Mouse (Mus musculus): ENCODE data around the gene Gdf2. TPM values are rescaled to one million over a fixed set of nuclear protein-coding genes. Genes with fewer than 3 reads are reported as not detected.

Gdf2 gene
- polyA plus RNA-seq, 1 experiment = not detected

DNA sequence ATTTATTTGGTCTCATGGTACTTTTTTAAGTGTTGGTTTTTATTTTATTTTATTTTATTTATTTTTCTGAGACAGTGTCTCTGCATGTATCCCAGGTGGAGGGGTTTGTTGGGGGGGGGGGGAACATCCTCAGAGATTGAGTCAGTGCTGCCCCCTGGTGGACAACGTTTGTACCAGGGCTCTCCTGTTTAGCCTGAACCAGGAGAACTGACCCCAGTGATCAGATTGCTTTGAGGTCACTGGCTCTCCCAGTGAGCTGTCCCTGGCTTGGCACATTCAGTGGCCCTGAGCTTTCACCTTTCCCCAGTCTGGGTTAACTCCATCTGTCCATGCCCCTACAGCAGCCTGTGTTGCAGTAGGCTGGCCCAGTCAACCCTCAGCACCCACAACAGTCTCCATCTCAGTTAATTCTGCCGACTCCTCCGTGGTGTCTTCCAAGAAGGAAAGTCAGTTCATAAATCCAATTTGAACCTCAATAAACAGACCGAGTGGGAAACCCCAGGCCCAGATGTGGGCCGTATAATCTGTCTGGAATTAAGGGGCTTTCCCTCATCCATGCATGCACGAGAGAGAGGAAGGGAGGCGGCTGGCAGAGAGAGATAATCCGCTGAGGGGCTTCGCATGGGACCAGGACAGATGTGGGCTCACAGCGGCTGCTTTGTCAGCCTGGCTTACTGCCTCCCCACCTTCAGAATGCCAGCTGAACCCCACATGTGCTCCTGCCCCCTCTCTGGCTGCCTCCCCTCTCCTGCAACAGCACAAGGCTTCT, 7.7 kb upstream of the Gdf2 start:
- H3K27me3 ChIP-seq (ENCODE audit: control insufficient read depth, insufficient read depth, low read length) = no peaks in the 10 kb centered on the region
- H3K4me1 ChIP-seq (ENCODE audit: control insufficient read depth, insufficient read depth, insufficient read length, low read length) = no peaks in the 10 kb centered on the region
- H3K27ac ChIP-seq (ENCODE audit: insufficient read depth, low read depth, low read length) = no peak overlapping the region
- H3K36me3 ChIP-seq (ENCODE audit: control insufficient read depth, insufficient read depth, low read length) = no peaks in the 10 kb centered on the region
- TF ChIP-seq POLR2A (IDR thresholded peaks at IDR 0.05; ENCODE audit: low read depth, low read length) = no peak
- peak; percentile 32; the same call in 1 of the 2 replicates for TF ChIP-seq CTCF (IDR thresholded peaks at IDR 0.05; ENCODE audit: extremely low read depth, insufficient read length, insufficient replicate concordance, low read depth, low read length)
- WGBS = 59% methylated on average over 10 of the region's 10 CpGs
- no peak overlapping the region for H3K4me3 ChIP-seq (ENCODE audit: low read depth, low read length)

DNA sequence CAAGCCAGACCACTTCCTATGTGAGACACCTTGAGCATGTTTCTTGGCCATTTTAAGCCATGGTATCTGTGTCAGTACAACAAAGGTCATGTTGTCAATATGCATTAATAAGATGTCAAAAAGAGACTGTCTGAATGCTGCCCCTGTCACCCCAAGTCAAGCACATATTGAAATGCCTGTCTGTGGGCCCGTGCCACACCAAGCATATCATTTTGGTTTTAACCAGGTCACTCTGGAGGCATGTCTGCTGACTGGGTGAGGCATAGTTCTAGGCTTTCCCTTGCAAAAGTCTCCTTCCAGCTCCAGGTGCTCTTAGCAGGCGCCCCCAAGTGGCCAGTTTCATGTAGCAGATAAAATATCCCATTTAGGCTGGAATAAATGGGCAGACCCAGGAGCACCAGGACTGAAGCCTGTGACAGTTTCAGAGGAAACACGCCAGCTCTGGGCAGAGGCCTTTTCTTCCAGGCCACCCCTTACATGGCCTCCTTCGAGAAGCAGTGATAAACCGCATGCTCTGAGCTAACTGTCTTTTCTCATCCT, 7.0 kb upstream of the Gdf2 start:
- Histone ChIP-seq H3K36me3 (ENCODE audit: control insufficient read depth, insufficient read depth, low read length) (no peaks in the 10 kb centered on the region), H3K4me1 (ENCODE audit: control insufficient read depth, insufficient read depth, insufficient read length, low read length) (no peaks in the 10 kb centered on the region), H3K27ac (ENCODE audit: insufficient read depth, low read depth, low read length) (no peak overlapping the region), H3K27me3 (ENCODE audit: control insufficient read depth, insufficient read depth, low read length) (no peaks in the 10 kb centered on the region), H3K4me3 (ENCODE audit: low read depth, low read length) (no peak overlapping the region)
- WGBS = 36% methylated on average over 5 of the region's 5 CpGs
- TF ChIP-seq CTCF (IDR thresholded peaks at IDR 0.05; ENCODE audit: extremely low read depth, insufficient read length, insufficient replicate concordance, low read depth, low read length) (peak; percentile 27; the same call in 1 of the 2 replicates), POLR2A (IDR thresholded peaks at IDR 0.05; ENCODE audit: low read depth, low read length) (no peak)

DNA sequence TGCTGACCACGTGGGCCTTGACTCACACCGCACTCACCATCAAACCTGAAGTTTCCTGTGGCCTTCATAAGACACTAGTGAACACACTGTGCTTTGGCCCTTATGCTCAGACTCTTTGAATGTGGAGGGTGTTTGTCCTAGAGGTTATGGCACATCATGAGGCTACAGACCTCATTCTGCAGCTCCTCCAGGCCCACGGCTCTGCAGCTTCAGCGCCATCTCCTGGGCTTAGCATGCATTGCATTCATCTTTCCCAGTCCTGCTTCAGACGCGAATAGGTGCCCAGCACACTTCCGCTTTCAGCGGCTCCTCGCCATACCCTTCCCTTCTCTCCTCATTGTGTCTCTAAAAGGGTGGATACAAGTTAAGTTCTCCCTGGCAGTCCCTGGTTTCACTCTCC, 1.7 kb upstream of the Gdf2 start:
- no peak overlapping the region for H3K27ac ChIP-seq (ENCODE audit: insufficient read depth, low read depth, low read length)

DNA sequence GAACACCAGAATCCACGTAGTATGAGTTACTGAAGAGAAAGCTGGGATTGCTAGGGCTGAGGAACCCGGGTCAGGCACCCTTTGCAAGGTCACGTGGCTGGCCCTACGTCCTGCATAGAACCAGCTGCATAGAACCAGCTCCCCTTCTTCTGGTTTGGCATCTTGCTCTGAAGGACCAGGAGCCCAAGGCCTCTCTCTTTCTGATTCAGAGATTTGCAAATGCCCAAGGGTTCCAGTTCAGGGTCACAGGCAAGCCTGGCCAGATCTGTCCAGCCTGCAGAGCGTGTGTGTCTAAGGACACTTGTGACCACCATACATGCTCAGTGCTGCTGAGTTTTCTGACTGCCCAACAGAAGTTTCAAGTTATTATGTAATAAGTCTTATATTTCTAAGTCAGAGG, 1.4 kb downstream of the Gdf2 start:
- H3K4me3 ChIP-seq (ENCODE audit: low read depth, low read length) = no peak overlapping the region
- no peak for TF ChIP-seq CTCF (IDR thresholded peaks at IDR 0.05; ENCODE audit: extremely low read depth, insufficient read length, insufficient replicate concordance, low read depth, low read length)
- no peak for TF ChIP-seq POLR2A (IDR thresholded peaks at IDR 0.05; ENCODE audit: low read depth, low read length)
- H3K27me3 ChIP-seq (ENCODE audit: control insufficient read depth, insufficient read depth, low read length) = no peaks in the 10 kb centered on the region
- H3K4me1 ChIP-seq (ENCODE audit: control insufficient read depth, insufficient read depth, insufficient read length, low read length) = no peaks in the 10 kb centered on the region
- WGBS = 64% methylated on average over 5 of the region's 5 CpGs
- H3K36me3 ChIP-seq (ENCODE audit: control insufficient read depth, insufficient read depth, low read length) = no peaks in the 10 kb centered on the region
- H3K27ac ChIP-seq (ENCODE audit: insufficient read depth, low read depth, low read length) = no peak overlapping the region

More for the DNA sequence above, 1.7 kb upstream of the Gdf2 start:
- no peaks in the 10 kb centered on the region for H3K36me3 ChIP-seq (ENCODE audit: control insufficient read depth, insufficient read depth, low read length)
- H3K4me1 ChIP-seq (ENCODE audit: control insufficient read depth, insufficient read depth, insufficient read length, low read length) = no peaks in the 10 kb centered on the region
- WGBS = 32% methylated on average over 9 of the region's 9 CpGs
- TF ChIP-seq CTCF (IDR thresholded peaks at IDR 0.05; ENCODE audit: extremely low read depth, insufficient read length, insufficient replicate concordance, low read depth, low read length) = peak; percentile 41; the same call in 1 of the 2 replicates
- no peak for TF ChIP-seq POLR2A (IDR thresholded peaks at IDR 0.05; ENCODE audit: low read depth, low read length)
- no peaks in the 10 kb centered on the region for H3K27me3 ChIP-seq (ENCODE audit: control insufficient read depth, insufficient read depth, low read length)
- no peak overlapping the region for H3K4me3 ChIP-seq (ENCODE audit: low read depth, low read length)

DNA sequence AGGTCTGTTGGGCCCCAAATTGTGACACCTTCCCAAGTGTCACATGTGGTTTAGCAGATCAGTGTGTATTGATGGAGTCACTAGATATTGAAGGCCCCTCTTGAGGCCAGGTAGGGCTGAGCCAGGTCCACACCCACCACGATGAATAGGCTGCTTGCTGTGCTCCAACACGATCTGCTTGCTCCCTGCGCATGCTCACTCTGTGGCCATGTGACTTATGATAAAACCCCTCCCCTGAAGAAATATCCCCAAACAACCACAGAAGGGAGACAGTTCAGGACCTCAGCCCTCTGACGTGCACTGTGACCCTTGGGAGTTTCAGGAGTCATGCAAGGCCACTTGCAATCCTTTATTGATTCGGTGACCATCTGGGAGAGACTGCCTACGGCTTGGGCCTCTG, 5.3 kb downstream of the Gdf2 start:
- no peak overlapping the region for H3K27ac ChIP-seq (ENCODE audit: insufficient read depth, low read depth, low read length)
- H3K4me1 ChIP-seq (ENCODE audit: control insufficient read depth, insufficient read depth, insufficient read length, low read length) = no peaks in the 10 kb centered on the region
- no peak overlapping the region for H3K4me3 ChIP-seq (ENCODE audit: low read depth, low read length)
- WGBS = 51% methylated on average over 6 of the region's 6 CpGs
- no peaks in the 10 kb centered on the region for H3K27me3 ChIP-seq (ENCODE audit: control insufficient read depth, insufficient read depth, low read length)
- no peak for TF ChIP-seq CTCF (IDR thresholded peaks at IDR 0.05; ENCODE audit: extremely low read depth, insufficient read length, insufficient replicate concordance, low read depth, low read length)
- TF ChIP-seq POLR2A (IDR thresholded peaks at IDR 0.05; ENCODE audit: low read depth, low read length) = no peak
- no peaks in the 10 kb centered on the region for H3K36me3 ChIP-seq (ENCODE audit: control insufficient read depth, insufficient read depth, low read length)

DNA sequence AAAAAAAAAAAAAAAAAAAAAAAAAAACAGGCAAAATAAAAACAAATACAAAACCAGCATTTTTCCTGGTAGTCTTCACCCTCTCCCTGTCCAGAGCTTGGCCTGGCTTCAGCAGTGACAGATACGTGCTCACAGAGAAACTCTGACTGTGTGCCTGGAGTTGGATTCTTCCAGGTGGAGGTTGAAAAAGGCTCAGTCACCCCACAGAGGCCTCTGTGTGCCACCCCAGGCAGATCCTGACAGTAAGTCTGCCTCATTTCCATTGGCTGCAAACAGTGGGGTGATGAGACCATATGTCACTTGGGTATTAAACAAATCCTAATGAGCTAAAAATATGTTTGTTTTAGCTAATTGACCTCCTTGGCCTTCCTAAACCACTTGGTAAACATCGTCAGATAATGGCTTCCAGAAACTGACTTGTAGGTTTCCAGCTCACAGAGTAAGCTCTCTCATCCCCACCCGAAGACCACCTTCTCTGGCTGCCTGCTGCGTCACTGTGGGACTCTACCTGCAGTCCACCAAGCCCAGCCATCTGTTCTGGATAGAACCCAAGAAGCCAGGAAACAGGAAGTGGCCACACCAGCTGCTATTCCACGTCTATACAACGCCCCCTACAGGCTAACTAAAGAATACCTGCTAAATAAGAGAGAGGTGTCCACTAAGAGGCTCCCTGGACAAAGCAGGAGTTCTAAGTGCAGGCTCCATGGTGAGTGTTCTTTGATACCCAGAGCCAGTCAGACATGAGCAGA, 11.6 kb downstream of the Gdf2 start:
- H3K4me3 ChIP-seq (ENCODE audit: low read depth, low read length) = no peak overlapping the region
- WGBS = 37% methylated on average over 6 of the region's 6 CpGs

DNA sequence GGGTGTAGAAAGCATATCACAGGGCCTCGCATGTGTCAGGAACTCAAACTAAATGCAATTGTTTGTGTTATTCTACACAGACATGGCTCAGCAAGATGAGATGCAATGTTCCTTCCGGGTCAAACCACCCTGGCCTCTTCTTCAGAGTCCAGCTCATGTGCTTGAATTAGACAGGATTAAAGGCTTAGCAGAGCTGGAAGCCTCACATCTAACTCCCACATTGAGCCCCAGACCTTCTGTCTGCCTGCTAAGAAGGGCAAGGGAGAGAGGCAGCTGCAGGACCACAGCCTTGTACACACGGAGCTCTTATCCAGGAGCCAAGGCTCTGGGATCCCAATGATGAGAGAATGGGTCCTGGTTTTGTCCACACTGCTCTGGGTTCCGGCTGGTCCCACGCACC, 12.9 kb downstream of the Gdf2 start, which contains the start of gene Rbp3:
Gene Rbp3 (plus strand): TSS at position 243 of the 400 bp plus-strand sequence.
- H3K36me3 ChIP-seq (ENCODE audit: control insufficient read depth, insufficient read depth, low read length) = no peaks in the 10 kb centered on the region
- TF ChIP-seq CTCF (IDR thresholded peaks at IDR 0.05; ENCODE audit: extremely low read depth, insufficient read length, insufficient replicate concordance, low read depth, low read length) (no peak), POLR2A (IDR thresholded peaks at IDR 0.05; ENCODE audit: low read depth, low read length) (no peak)
- 82% methylated on average over 5 of the region's 5 CpGs for WGBS
- no peaks in the 10 kb centered on the region for H3K27me3 ChIP-seq (ENCODE audit: control insufficient read depth, insufficient read depth, low read length)
- no peaks in the 10 kb centered on the region for H3K4me1 ChIP-seq (ENCODE audit: control insufficient read depth, insufficient read depth, insufficient read length, low read length)
- no peak within 1 kb of the TSS for H3K4me3 ChIP-seq (ENCODE audit: low read depth, low read length)
- H3K27ac ChIP-seq (ENCODE audit: insufficient read depth, low read depth, low read length) = no peak within 1 kb of the TSS

More for the DNA sequence above, 11.6 kb downstream of the Gdf2 start:
- Histone ChIP-seq H3K4me1 (ENCODE audit: control insufficient read depth, insufficient read depth, insufficient read length, low read length) (no peaks in the 10 kb centered on the region), H3K27ac (ENCODE audit: insufficient read depth, low read depth, low read length) (no peak overlapping the region), H3K36me3 (ENCODE audit: control insufficient read depth, insufficient read depth, low read length) (no peaks in the 10 kb centered on the region), H3K27me3 (ENCODE audit: control insufficient read depth, insufficient read depth, low read length) (no peaks in the 10 kb centered on the region)
- TF ChIP-seq POLR2A (IDR thresholded peaks at IDR 0.05; ENCODE audit: low read depth, low read length) (no peak), CTCF (IDR thresholded peaks at IDR 0.05; ENCODE audit: extremely low read depth, insufficient read length, insufficient replicate concordance, low read depth, low read length) (no peak)
